Mouse (Mus musculus): ENCODE data around the gene Dntt.

The Dntt gene

GRCm38 (mm10) chr19:41008674-41009395 lies 20.2 kb upstream of the Dntt start:
- no peak for DNase-seq (ENCODE audit: low spot score in 2 of 2)

GRCm38 (mm10) chr19:41011676-41012075 lies 17.4 kb upstream of the Dntt start:
- DNase-seq (ENCODE audit: low spot score in 2 of 2), result no peak

GRCm38 (mm10) chr19:41013591-41013990 lies 15.5 kb upstream of the Dntt start:
- DNase-seq (ENCODE audit: low spot score in 2 of 2), result no peak

GRCm38 (mm10) chr19:41014003-41014402 lies 15.1 kb upstream of the Dntt start:
- peak in 1 of 2 experiments; percentile 51 for DNase-seq (ENCODE audit: low spot score in 2 of 2)

GRCm38 (mm10) chr19:41015951-41016716 lies 12.9 kb upstream of the Dntt start:
- DNase-seq (ENCODE audit: low spot score in 2 of 2), result peak in 1 of 2 experiments; percentile 75

- no peak for DNase-seq (ENCODE audit: low spot score in 2 of 2)
Observed at GRCm38 (mm10) chr19:41019164-41019675, 9.9 kb upstream of the Dntt start.

- DNase-seq (ENCODE audit: low spot score in 2 of 2), result no peak
Observed at GRCm38 (mm10) chr19:41020537-41020936, 8.5 kb upstream of the Dntt start.

GRCm38 (mm10) chr19:41022244-41022643 lies 6.8 kb upstream of the Dntt start:
- DNase-seq (ENCODE audit: low spot score in 2 of 2), result peak; percentile 24 to 40

- DNase-seq (ENCODE audit: low spot score in 2 of 2), result no peak
Observed at GRCm38 (mm10) chr19:41026551-41026950, 2.5 kb upstream of the Dntt start.

GRCm38 (mm10) chr19:41027024-41027423 lies 2.1 kb upstream of the Dntt start:
- no peak for DNase-seq (ENCODE audit: low spot score in 2 of 2)

- DNase-seq (ENCODE audit: low spot score in 2 of 2), result no peak
Observed at GRCm38 (mm10) chr19:41027601-41028000, 1.5 kb upstream of the Dntt start.

GRCm38 (mm10) chr19:41030161-41030560 lies 1.1 kb downstream of the Dntt start:
- DNase-seq (ENCODE audit: low spot score in 2 of 2), result no peak

GRCm38 (mm10) chr19:41031009-41031408 lies 1.9 kb downstream of the Dntt start:
- DNase-seq (ENCODE audit: low spot score in 2 of 2), result no peak

- DNase-seq (ENCODE audit: low spot score in 2 of 2), result no peak
Observed at GRCm38 (mm10) chr19:41031869-41032268, 2.8 kb downstream of the Dntt start.

- no peak for DNase-seq (ENCODE audit: low spot score in 2 of 2)
Observed at GRCm38 (mm10) chr19:41035809-41036551, 6.9 kb downstream of the Dntt start.

GRCm38 (mm10) chr19:41039110-41039509 lies 10.0 kb downstream of the Dntt start:
- no peak for DNase-seq (ENCODE audit: low spot score in 2 of 2)

- DNase-seq (ENCODE audit: low spot score in 2 of 2), result no peak
Observed at GRCm38 (mm10) chr19:41045091-41045770, 16.2 kb downstream of the Dntt start.

GRCm38 (mm10) chr19:41047437-41048186 lies 18.5 kb downstream of the Dntt start:
- peak in 1 of 2 experiments; percentile 7 for DNase-seq (ENCODE audit: low spot score in 2 of 2)

GRCm38 (mm10) chr19:41048187-41048559 lies 19.1 kb downstream of the Dntt start:
- DNase-seq (ENCODE audit: low spot score in 2 of 2), result no peak

GRCm38 (mm10) chr19:41051714-41052113 lies 22.6 kb downstream of the Dntt start:
- no peak for DNase-seq (ENCODE audit: low spot score in 2 of 2)

- DNase-seq (ENCODE audit: low spot score in 2 of 2), result no peak
Observed at GRCm38 (mm10) chr19:41052247-41052646, 23.2 kb downstream of the Dntt start.

All from frontal cortex, postnatal 36 days (tissue).